Mouse (Mus musculus) CH12.LX (cell line): Measurements from ENCODE around the gene Dnm3. TPM values are rescaled to one million over a fixed set of nuclear protein-coding genes. Genes with fewer than 3 reads are reported as not detected.

Experiments
- DNase-seq: peaks from one replicate; pipeline ENCODE4 v3.0.0-alpha.2; 2013; ENCODE audit errors: extremely low read depth
- H3K27ac ChIP-seq: 2 replicates; pipeline ENCODE4 v1.5.1; 2012; ENCODE audit warnings: low read depth, mild to moderate bottlenecking, control low read depth, moderate library complexity; ENCODE audit not compliant: insufficient read depth
- H3K27me3 ChIP-seq: replicated peaks from 2 replicates; pipeline ENCODE3; 2012; ENCODE audit warnings: inconsistent platforms
- H3K36me3 ChIP-seq, 2 experiments: replicated peaks in 1 of 2; 2 replicates each; pipeline versions ENCODE3 to v1.6.1; 2012; ENCODE audit warnings: inconsistent platforms in 1 of 2, low read length in 1 of 2, mild to moderate bottlenecking in 1 of 2, mixed read lengths in 1 of 2, moderate library complexity in 1 of 2; ENCODE audit not compliant: control insufficient read depth in 1 of 2, insufficient read depth in 1 of 2
- H3K4me1 ChIP-seq, 2 experiments: 2 replicates each; pipeline ENCODE4 v1.6.1; 2012; ENCODE audit warnings: inconsistent platforms in 1 of 2, moderate library complexity in 1 of 2; ENCODE audit not compliant: insufficient read depth in 2 of 2, control insufficient read depth in 1 of 2
- H3K4me2 ChIP-seq: 2 replicates; pipeline ENCODE4 v1.6.1; 2012; ENCODE audit warnings: low read depth, mild to moderate bottlenecking, control low read depth; ENCODE audit not compliant: poor library complexity, insufficient read depth, severe bottlenecking
- H3K4me3 ChIP-seq, 3 experiments: fragments of 150-350 bp in 1 of 3; sonication (generic) in 1 of 3; replicated peaks in 1 of 3; 2 replicates each; pipeline versions ENCODE3 to v1.5.1; 2011 to 2012; ENCODE audit warnings: low read depth in 2 of 3, low read length in 2 of 3, mild to moderate bottlenecking in 2 of 3, moderate library complexity in 2 of 3, control low read depth in 1 of 3, improper control_type of control experiment in 1 of 3, inconsistent platforms in 1 of 3, mixed read lengths in 1 of 3; ENCODE audit not compliant: poor library complexity in 1 of 3
- H3K79me2 ChIP-seq: replicated peaks from 2 replicates; pipeline ENCODE4 v1.6.1; 2012; ENCODE audit warnings: mild to moderate bottlenecking, moderate library complexity; ENCODE audit not compliant: control insufficient read depth, poor library complexity, insufficient read depth, severe bottlenecking; ENCODE audit errors: extremely low read depth
- H3K9ac ChIP-seq: 2 replicates; pipeline ENCODE4 v1.6.1; 2012; ENCODE audit warnings: low read depth, mild to moderate bottlenecking, control low read depth, moderate library complexity; ENCODE audit not compliant: insufficient read depth
- H3K9me3 ChIP-seq: replicated peaks from 2 replicates; pipeline ENCODE3; 2012; ENCODE audit warnings: low read length, inconsistent platforms, mixed read lengths
- BHLHE40 ChIP-seq: IDR thresholded peaks from 2 replicates; pipeline ENCODE4 v1.6.1; 2011; ENCODE audit warnings: mild to moderate bottlenecking, low read depth, low read length, improper control_type of control experiment
- CHD1 ChIP-seq: IDR thresholded peaks from 2 replicates; pipeline ENCODE4 v1.6.1; 2012; ENCODE audit warnings: low read depth, low read length, improper control_type of control experiment, inconsistent platforms
- CHD2 ChIP-seq: IDR thresholded peaks from 2 replicates; pipeline ENCODE4 v1.6.1; 2011; ENCODE audit warnings: low read length, improper control_type of control experiment
- CTCF ChIP-seq, 2 experiments: IDR thresholded peaks in 1 of 2; conservative IDR thresholded peaks in 1 of 2; 2 replicates each; pipeline ENCODE4 v1.5.1; 2011 to 2012; ENCODE audit warnings: low read depth in 2 of 2, low read length in 2 of 2, improper control_type of control experiment in 1 of 2, inconsistent platforms in 1 of 2, mild to moderate bottlenecking in 1 of 2, moderate library complexity in 1 of 2
- EP300 ChIP-seq: IDR thresholded peaks from 2 replicates; pipeline ENCODE4 v1.6.1; 2011; ENCODE audit warnings: low read length, improper control_type of control experiment
- ETS1 ChIP-seq: conservative IDR thresholded peaks from 2 replicates; pipeline ENCODE4 v1.6.1; 2012; ENCODE audit warnings: low read depth, mild to moderate bottlenecking, inconsistent platforms, low read length, improper control_type of control experiment, moderate library complexity
- HCFC1 ChIP-seq: IDR thresholded peaks from 2 replicates; pipeline ENCODE4 v1.6.1; 2012; ENCODE audit warnings: low read depth, mild to moderate bottlenecking, inconsistent platforms, low read length, improper control_type of control experiment
- IRF4 ChIP-seq: IDR thresholded peaks from 2 replicates; pipeline ENCODE4 v1.6.1; 2014; ENCODE audit warnings: low read depth, mild to moderate bottlenecking, inconsistent platforms, low read length, improper control_type of control experiment
- JUN ChIP-seq: IDR thresholded peaks from 2 replicates; pipeline ENCODE4 v1.6.1; 2011; ENCODE audit warnings: low read depth, mild to moderate bottlenecking, low read length, improper control_type of control experiment, moderate library complexity; ENCODE audit not compliant: insufficient read depth
- JUND ChIP-seq: conservative IDR thresholded peaks from 2 replicates; pipeline ENCODE4 v1.6.1; 2011; ENCODE audit warnings: low read depth, low read length, improper control_type of control experiment
- MAFK ChIP-seq: IDR thresholded peaks from 2 replicates; pipeline ENCODE4 v1.6.1; 2011; ENCODE audit warnings: low read length, improper control_type of control experiment; ENCODE audit not compliant: insufficient replicate concordance
- MAX ChIP-seq: IDR thresholded peaks from 2 replicates; pipeline ENCODE4 v1.6.1; 2011; ENCODE audit warnings: low read length, improper control_type of control experiment
- MAZ ChIP-seq: IDR thresholded peaks from 2 replicates; pipeline ENCODE4 v1.6.1; 2012; ENCODE audit warnings: low read depth, mild to moderate bottlenecking, inconsistent platforms, low read length, improper control_type of control experiment, moderate library complexity
- MXI1 ChIP-seq: IDR thresholded peaks from 2 replicates; pipeline ENCODE4 v1.6.1; 2011; ENCODE audit warnings: mild to moderate bottlenecking, low read depth, low read length, improper control_type of control experiment
- MYC ChIP-seq: IDR thresholded peaks from 2 replicates; pipeline ENCODE4 v1.6.1; 2011; ENCODE audit warnings: low read depth, mild to moderate bottlenecking, improper control_type of control experiment, low read length
- NRF1 ChIP-seq: IDR thresholded peaks from 2 replicates; pipeline ENCODE4 v1.6.1; 2014; ENCODE audit warnings: low read depth, mild to moderate bottlenecking, inconsistent platforms, low read length, improper control_type of control experiment, moderate library complexity
- POLR2A ChIP-seq: IDR thresholded peaks from 2 replicates; pipeline ENCODE4 v1.6.1; 2011; ENCODE audit warnings: low read depth, mild to moderate bottlenecking, improper control_type of control experiment, low read length
- RCOR1 ChIP-seq: conservative IDR thresholded peaks from 2 replicates; pipeline ENCODE4 v1.6.1; 2012; ENCODE audit warnings: low read depth, mild to moderate bottlenecking, inconsistent platforms, low read length, improper control_type of control experiment
- SMC3 ChIP-seq: IDR thresholded peaks from 2 replicates; pipeline ENCODE4 v1.6.1; 2011; ENCODE audit warnings: low read depth, low read length, improper control_type of control experiment
- TBP ChIP-seq: conservative IDR thresholded peaks from 2 replicates; pipeline ENCODE4 v1.6.1; 2011; ENCODE audit warnings: low read depth, low read length, improper control_type of control experiment
- TCF12 ChIP-seq: IDR thresholded peaks from 2 replicates; pipeline ENCODE4 v1.6.1; 2014; ENCODE audit warnings: low read depth, mild to moderate bottlenecking, inconsistent platforms, low read length, improper control_type of control experiment
- USF1 ChIP-seq: IDR thresholded peaks from 2 replicates; pipeline ENCODE4 v1.6.1; 2014; ENCODE audit warnings: low read depth, mild to moderate bottlenecking, inconsistent platforms, low read length, improper control_type of control experiment
- USF2 ChIP-seq: conservative IDR thresholded peaks from 2 replicates; pipeline ENCODE4 v1.6.1; 2011; ENCODE audit warnings: low read depth, low read length, improper control_type of control experiment
- ZMIZ1 ChIP-seq: IDR thresholded peaks from 2 replicates; pipeline ENCODE4 v1.6.1; 2012; ENCODE audit warnings: low read depth, mild to moderate bottlenecking, inconsistent platforms, low read length, improper control_type of control experiment
- ZNF384 ChIP-seq: IDR thresholded peaks from 2 replicates; pipeline ENCODE4 v1.6.1; 2012; ENCODE audit warnings: low read depth, low read length, improper control_type of control experiment, inconsistent platforms
- dilution Hi-C: fragments of 300-500 bp; cut with MboI; formaldehyde crosslinking; loops from 2 replicates; pipeline ENCODE4 v1.14.3; 2020; ENCODE audit warnings: low sequenced_read_pairs; ENCODE audit not compliant: extremely low pct_unique_long_range_greater_than_20kb, extremely low pct_ligation_motif_present
- in situ Hi-C: fragments of 300-500 bp; cut with MboI; formaldehyde crosslinking; loops from 3 replicates; pipeline ENCODE4 v1.14.3; 2019; ENCODE audit warnings: low sequenced_read_pairs, low pct_ligation_motif_present, low pct_unique_long_range_greater_than_20kb, mixed read lengths
- polyA plus RNA-seq: library from polyadenylated mRNA; unstranded; fragments of >175 nt; gene quantifications from 2 replicates; pipeline ENCODE4 v1.2.1, GENCODE M21; 2012; ENCODE audit warnings: low read depth; ENCODE audit not compliant: insufficient read length
- total RNA-seq, 2 experiments: library from RNA; depleted of rRNA; stranded (reverse); fragments of 300-350 nt in 1 of 2; fragments of >200 nt in 1 of 2; gene quantifications; 2 replicates each; pipeline ENCODE4 v1.2.3; 2012 to 2014

Dnm3 gene
- total and polyA plus RNA-seq, 3 experiments, result 3.6 to 9.5 (median 6.9) TPM

DNA sequence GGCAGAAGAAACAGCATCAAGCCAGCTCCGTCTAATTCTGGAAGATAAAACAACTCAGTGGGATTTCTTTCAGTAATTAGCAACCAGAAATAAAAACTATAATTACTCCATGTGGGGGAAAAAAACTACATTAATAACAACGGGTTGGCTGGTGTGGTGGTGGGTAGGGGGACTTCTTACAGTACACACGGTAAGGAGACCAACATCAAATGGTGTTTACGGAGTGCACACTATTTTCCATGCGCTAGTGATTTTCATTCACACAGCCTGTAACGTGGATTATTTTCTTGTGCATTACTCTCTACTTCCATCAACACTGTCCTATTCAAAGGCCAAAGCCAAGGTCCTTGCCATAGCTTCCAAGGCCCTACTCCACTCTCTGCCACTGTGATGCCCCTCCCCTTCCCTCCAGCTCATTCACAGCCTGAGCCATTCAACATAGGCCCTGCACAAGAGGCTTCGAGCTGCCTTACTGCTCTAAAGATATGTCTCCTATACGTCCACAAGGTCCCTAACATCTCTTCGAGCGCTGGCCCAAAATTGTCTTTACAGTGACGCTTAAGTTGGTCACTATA lies 203.1 kb downstream of the Dnm3 start:
- Histone ChIP-seq H3K79me2 (no peaks in the 10 kb centered on the region), H3K9me3 (no peaks in the 10 kb centered on the region), H3K9ac (no peak overlapping the region), H3K27ac (no peak overlapping the region), H3K27me3 (no peaks in the 10 kb centered on the region), H3K36me3 (no peaks in the 10 kb centered on the region), H3K4me1 (peaks cover 0 to 9% of the 10 kb centered on the region in 2 experiments; a peak in 1 of 4 replicates), H3K4me3 (no peak overlapping the region), H3K4me2 (no peak overlapping the region)
- dilution Hi-C loops (no loop called here), in situ Hi-C loops (no loop called here)
- no peak for DNase-seq
- TF ChIP-seq USF2 (no peak), NRF1 (no peak), JUN (no peak), ZMIZ1 (no peak), RCOR1 (no peak), MXI1 (no peak), MAX (no peak), HCFC1 (no peak), TBP (no peak), TCF12 (no peak), CTCF (conservative IDR thresholded peaks at IDR 0.05 in 1 of 2, IDR thresholded peaks at IDR 0.05 in 1 of 2; ENCODE audit: low read depth in 2 of 2, low read length in 2 of 2) (no peak), MAZ (no peak), EP300 (no peak), SMC3 (no peak), BHLHE40 (no peak), JUND (no peak), IRF4 (no peak), POLR2A (no peak)

- DNase-seq, result no peak
- H3K4me3 ChIP-seq, result no peak overlapping the region
- H3K27me3 ChIP-seq, result no peaks in the 10 kb centered on the region
- in situ Hi-C loops (no loop called here), dilution Hi-C loops (no loop called here)
- no peak overlapping the region for H3K9ac ChIP-seq
- no peak overlapping the region for H3K4me2 ChIP-seq
- H3K79me2 ChIP-seq, result no peaks in the 10 kb centered on the region
- no peaks in the 10 kb centered on the region for H3K4me1 ChIP-seq
- no peaks in the 10 kb centered on the region for H3K9me3 ChIP-seq
- H3K36me3 ChIP-seq, result no peaks in the 10 kb centered on the region
- no peak overlapping the region for H3K27ac ChIP-seq
- TF ChIP-seq MYC (no peak), ZNF384 (no peak), CTCF (conservative IDR thresholded peaks at IDR 0.05 in 1 of 2, IDR thresholded peaks at IDR 0.05 in 1 of 2; ENCODE audit: low read depth in 2 of 2, low read length in 2 of 2) (no peak), ETS1 (no peak), JUN (no peak), NRF1 (no peak), CHD1 (no peak), IRF4 (no peak), MAX (no peak), BHLHE40 (no peak), USF2 (no peak), SMC3 (no peak), CHD2 (no peak), USF1 (no peak), TCF12 (no peak), ZMIZ1 (no peak), MAFK (no peak)
Observed at GRCm38 (mm10) chr1:162256912-162257607, 220.8 kb downstream of the Dnm3 start.
